Mouse (Mus musculus): Measurements from ENCODE around the gene Gm4847. TPM values are rescaled to one million over a fixed set of nuclear protein-coding genes. Genes with fewer than 3 reads are reported as not detected.

Gene Gm4847
- polyA plus RNA-seq (2015; fragmentation: Nextera tagmentation; extraction: Ambion mirVana) = not detected in 2 replicates

GRCm38 (mm10) chr1:166647593-166647992, at the start of gene Gm4847:
Gene Gm4847, minus strand, starts transcription at chr1:166647693.
- Histone ChIP-seq H3K36me3 (replicated peaks) (no peaks in the 10 kb centered on the region), H3K27me3 (replicated peaks) (no peaks in the 10 kb centered on the region), H3K9ac (no peak within 1 kb of the TSS), H3K9me3 (no peaks in the 10 kb centered on the region), H3K4me3 (no peak within 1 kb of the TSS), H3K4me2 (no peak within 1 kb of the TSS), H3K27ac (no peak within 1 kb of the TSS), H3K4me1 (no peaks in the 10 kb centered on the region)
- 94% methylated on average over 2 of the region's 2 CpGs for WGBS
- no peak for ATAC-seq (replicated peaks)

- H3K9me3 ChIP-seq = no peaks in the 10 kb centered on the region
- ATAC-seq (replicated peaks) = no peak
These were observed 34.3 kb upstream of the Gm4847 start, which contains the start of gene Fmo9 for GRCm38 (mm10) chr1:166681745-166682144. Gene Fmo9, minus strand, starts transcription at chr1:166681845.

GRCm38 (mm10) chr1:166669264-166669663, 21.8 kb upstream of the Gm4847 start:
- H3K27me3 ChIP-seq (replicated peaks) = no peaks in the 10 kb centered on the region
- H3K4me1 ChIP-seq = no peaks in the 10 kb centered on the region
- no peak overlapping the region for H3K4me3 ChIP-seq
- WGBS = 78% methylated on average over 5 of the region's 5 CpGs
- no peaks in the 10 kb centered on the region for H3K36me3 ChIP-seq (replicated peaks)
- H3K27ac ChIP-seq = no peak overlapping the region
- H3K9ac ChIP-seq = no peak overlapping the region
- no peaks in the 10 kb centered on the region for H3K9me3 ChIP-seq
- no peak overlapping the region for H3K4me2 ChIP-seq
- ATAC-seq (replicated peaks) = 0 out of 2 replicates have a peak, but pooled peaks have one; percentile 45

More at GRCm38 (mm10) chr1:166681745-166682144, 34.3 kb upstream of the Gm4847 start, which contains the start of gene Fmo9:
- Histone ChIP-seq H3K4me1 (no peaks in the 10 kb centered on the region), H3K27me3 (replicated peaks) (no peaks in the 10 kb centered on the region), H3K4me3 (no peak within 1 kb of the TSS), H3K36me3 (replicated peaks) (no peaks in the 10 kb centered on the region), H3K9ac (no peak within 1 kb of the TSS), H3K27ac (no peak within 1 kb of the TSS), H3K4me2 (no peak within 1 kb of the TSS)
- 79% methylated on average over 1 of the region's 1 CpGs for WGBS

- no peak overlapping the region for H3K4me3 ChIP-seq
- no peaks in the 10 kb centered on the region for H3K27me3 ChIP-seq (replicated peaks)
- H3K4me2 ChIP-seq = no peak overlapping the region
- H3K36me3 ChIP-seq (replicated peaks) = no peaks in the 10 kb centered on the region
- H3K4me1 ChIP-seq = no peaks in the 10 kb centered on the region
- 88% methylated on average over 8 of the region's 8 CpGs for WGBS
- H3K9me3 ChIP-seq = no peaks in the 10 kb centered on the region
- ATAC-seq (replicated peaks) = no peak
- H3K27ac ChIP-seq = no peak overlapping the region
- H3K9ac ChIP-seq = no peak overlapping the region
These were observed 13.3 kb upstream of the Gm4847 start for GRCm38 (mm10) chr1:166660800-166661199.

Small RNA genes lying within 50 kb of the gene (microRNA-seq; reads per million reads assigned to microRNA genes)
- not detected for gene Gm22992

Other genes starting within 250 kb of the Gm4847 start
- 36.7 and 41.3 TPM in 2 replicates for gene Pogk, start 237.8 kb downstream of the Gm4847 start, polyA plus RNA-seq (2015; fragmentation: Nextera tagmentation; extraction: Ambion mirVana)
- gene Gm4846, start 150.1 kb downstream of the Gm4847 start, polyA plus RNA-seq (2015; fragmentation: Nextera tagmentation; extraction: Ambion mirVana) = not detected in 2 replicates
- not detected in 2 replicates for gene Fmo9, start 34.2 kb upstream of the Gm4847 start, polyA plus RNA-seq (2015; fragmentation: Nextera tagmentation; extraction: Ambion mirVana)

All from midbrain, embryonic 15.5 days (tissue).